Mouse (Mus musculus) lung, embryonic 16.5 days (tissue): ENCODE measurements at regions not wholly inside any gene's neighbourhood (a gene's known extent, or its start where the extent isn't known, plus 50 kb on each side); places are given as distances from the start of the nearest gene placed in this dataset.

Experiments used
- ATAC-seq: fragments of 200-750 bp; cut with Nextera tagmentation; 2 replicates; pipeline ENCODE4 v1.8.0; 2017; ENCODE audit warnings: low read depth, mild to moderate bottlenecking, moderate library complexity
- H3K27ac ChIP-seq: fragments of 300-500 bp; sonication (generic); 2 replicates; pipeline ENCODE4 v1.5.1; 2014; ENCODE audit warnings: mild to moderate bottlenecking, control low read depth, low read length
- H3K27me3 ChIP-seq: fragments of 300-500 bp; sonication (generic); 2 replicates; pipeline ENCODE4 v1.6.1; 2014; ENCODE audit warnings: low read depth, low read length, mixed read lengths; ENCODE audit not compliant: control insufficient read depth, insufficient read depth
- H3K36me3 ChIP-seq: fragments of 300-500 bp; sonication (generic); 2 replicates; pipeline ENCODE4 v1.6.1; 2014; ENCODE audit warnings: low read length; ENCODE audit not compliant: control insufficient read depth, insufficient read depth
- H3K4me1 ChIP-seq: fragments of 300-500 bp; sonication (generic); replicated peaks from 2 replicates; pipeline ENCODE4 v1.6.1; 2014; ENCODE audit warnings: low read length, mixed read lengths; ENCODE audit not compliant: control insufficient read depth, insufficient read depth
- H3K4me2 ChIP-seq: fragments of 300-500 bp; sonication (generic); 2 replicates; pipeline ENCODE4 v1.6.1; 2014; ENCODE audit warnings: low read depth, low read length, control low read depth
- H3K4me3 ChIP-seq: fragments of 300-500 bp; sonication (generic); 2 replicates; pipeline ENCODE4 v1.5.1; 2014; ENCODE audit warnings: mild to moderate bottlenecking, low read length, control low read depth
- H3K9ac ChIP-seq: fragments of 300-500 bp; sonication (generic); 2 replicates; pipeline ENCODE4 v1.6.1; 2014; ENCODE audit warnings: low read length, control low read depth
- H3K9me3 ChIP-seq: fragments of 300-500 bp; sonication (generic); 2 replicates; pipeline ENCODE4 v1.6.1; 2016; ENCODE audit warnings: low read length; ENCODE audit not compliant: control insufficient read depth
- WGBS: fragments of 180-500 bp; shearing (Covaris S2); extraction: QIAGEN DNeasy Blood & Tissue Kit; methylation state at CpG from one replicate; pipeline ENCODE4 v1.1.7; 2014; 5-methylcytosine and 5-hydroxymethylcytosine counted together

GRCm38 (mm10) chrX:37753474-37753873 is 51.2 kb upstream of the Rhox5 start:
- Histone ChIP-seq H3K4me2 (no peak overlapping the region), H3K4me3 (no peak overlapping the region), H3K27ac (no peak overlapping the region), H3K4me1 (no peaks in the 10 kb centered on the region), H3K36me3 (no peaks in the 10 kb centered on the region), H3K9me3 (no peaks in the 10 kb centered on the region), H3K9ac (no peak overlapping the region), H3K27me3 (no peaks in the 10 kb centered on the region)
- ATAC-seq: peak; percentile 66; the same call in 1 of the 2 replicates
- 32% methylated on average over 5 of the region's 5 CpGs for WGBS

DNA sequence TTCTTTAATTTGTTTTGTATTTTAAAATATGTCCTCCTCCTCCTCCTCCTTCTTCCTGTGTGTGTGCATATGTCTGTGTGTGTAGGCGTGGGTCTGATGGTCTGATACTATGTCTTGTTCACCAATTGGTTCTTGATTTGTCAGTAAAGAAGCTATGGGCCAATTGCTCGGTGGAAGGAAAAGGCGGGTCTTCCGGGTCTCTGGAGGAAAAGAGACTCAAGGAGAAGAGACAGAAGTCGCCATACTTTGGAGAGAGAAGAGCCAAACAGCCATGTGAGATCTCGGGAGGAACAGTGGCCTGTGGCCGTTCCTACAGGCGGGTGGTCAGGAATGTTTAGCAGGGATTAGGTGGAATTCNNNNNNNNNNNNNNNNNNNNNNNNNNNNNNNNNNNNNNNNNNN is 50.3 kb upstream of the Rhox5 start:
- H3K4me1 ChIP-seq: no peaks in the 10 kb centered on the region

More for the DNA sequence above, 50.3 kb upstream of the Rhox5 start:
- no peak overlapping the region for H3K4me3 ChIP-seq
- H3K4me2 ChIP-seq: no peak overlapping the region
- no peak overlapping the region for H3K9ac ChIP-seq
- H3K27ac ChIP-seq: no peak overlapping the region
- 78% methylated on average over 8 of the region's 8 CpGs for WGBS
- no peaks in the 10 kb centered on the region for H3K27me3 ChIP-seq
- H3K9me3 ChIP-seq: no peaks in the 10 kb centered on the region
- no peak for ATAC-seq
- no peaks in the 10 kb centered on the region for H3K36me3 ChIP-seq
